Mouse (Mus musculus) heart, embryonic 14.5 days (tissue): ENCODE results near the gene Mreg. TPM values are rescaled to one million over a fixed set of nuclear protein-coding genes. Genes with fewer than 3 reads are reported as not detected.

Experiments
- ATAC-seq: fragments of 200-750 bp; cut with Nextera tagmentation; 2 replicates; pipeline ENCODE4 v1.8.0; 2017; ENCODE audit warnings: low read depth, moderate TSS enrichment; ENCODE audit not compliant: insufficient number of reproducible peaks, insufficient read depth, low FRiP score
- H3K27ac ChIP-seq, 2 experiments: fragments of 200-500 bp in 1 of 2; fragments of 300-500 bp in 1 of 2; sonication (generic) in 1 of 2; replicated peaks in 1 of 2; 2 replicates each; pipeline ENCODE4 v1.5.1; 2012 to 2014; ENCODE audit warnings: low read depth in 2 of 2, low read length in 2 of 2, control low read depth in 1 of 2, mild to moderate bottlenecking in 1 of 2, mixed read lengths in 1 of 2; ENCODE audit not compliant: control insufficient read depth in 1 of 2, insufficient read depth in 1 of 2
- H3K27me3 ChIP-seq: fragments of 300-500 bp; sonication (generic); 2 replicates; pipeline ENCODE4 v1.6.1; 2014; ENCODE audit warnings: mild to moderate bottlenecking, low read length, control low read depth; ENCODE audit not compliant: control insufficient read depth, insufficient read depth
- H3K36me3 ChIP-seq: fragments of 300-500 bp; sonication (generic); 2 replicates; pipeline ENCODE4 v1.6.1; 2014; ENCODE audit warnings: mild to moderate bottlenecking, control low read depth, low read length, mixed read lengths; ENCODE audit not compliant: control insufficient read depth, insufficient read depth
- H3K4me1 ChIP-seq, 2 experiments: fragments of 200-500 bp in 1 of 2; fragments of 300-500 bp in 1 of 2; sonication (generic) in 1 of 2; 2 replicates each; pipeline ENCODE4 v1.6.1; 2012 to 2014; ENCODE audit warnings: low read length in 2 of 2, control low read depth in 1 of 2, mixed read lengths in 1 of 2; ENCODE audit not compliant: control insufficient read depth in 2 of 2, insufficient read depth in 2 of 2
- H3K4me2 ChIP-seq: fragments of 300-500 bp; sonication (generic); 2 replicates; pipeline ENCODE4 v1.6.1; 2014; ENCODE audit warnings: mild to moderate bottlenecking, low read length
- H3K4me3 ChIP-seq, 2 experiments: fragments of 200-500 bp in 1 of 2; fragments of 300-500 bp in 1 of 2; sonication (generic) in 1 of 2; 2 replicates each; pipeline ENCODE4 v1.5.1; 2012 to 2014; ENCODE audit warnings: low read length in 2 of 2, mild to moderate bottlenecking in 2 of 2, control low read depth in 1 of 2, low read depth in 1 of 2, moderate library complexity in 1 of 2; ENCODE audit not compliant: control insufficient read depth in 1 of 2, insufficient read depth in 1 of 2
- H3K9ac ChIP-seq: fragments of 300-500 bp; sonication (generic); 2 replicates; pipeline ENCODE4 v1.6.1; 2014; ENCODE audit warnings: mild to moderate bottlenecking, low read length
- H3K9me3 ChIP-seq: fragments of 300-500 bp; sonication (generic); 2 replicates; pipeline ENCODE4 v1.6.1; 2016; ENCODE audit warnings: low read length, control low read depth; ENCODE audit not compliant: control insufficient read depth
- WGBS: fragments of 180-500 bp; shearing (Covaris S2); extraction: QIAGEN DNeasy Blood & Tissue Kit; methylation state at CpG from one replicate; pipeline ENCODE4 v1.1.7; 2014; 5-methylcytosine and 5-hydroxymethylcytosine counted together
- polyA plus RNA-seq: library from polyadenylated mRNA; unstranded; fragments of >200 nt; fragmentation: Nextera tagmentation; extraction: Ambion mirVana; gene quantifications from 2 replicates; pipeline ENCODE4 v1.2.1, GENCODE M21; 2014

Mreg gene
- polyA plus RNA-seq, 1 experiment from 2014 or later = 6.8 TPM

- ATAC-seq = no peak
- no peaks in the 10 kb centered on the region for H3K9me3 ChIP-seq
- WGBS = 71% methylated on average over 2 of the region's 2 CpGs
- no peaks in the 10 kb centered on the region for H3K27me3 ChIP-seq
- no peaks in the 10 kb centered on the region; a peak in 1 of 4 replicates for H3K4me1 ChIP-seq
- H3K9ac ChIP-seq = no peak overlapping the region
- H3K4me2 ChIP-seq = no peak overlapping the region
- H3K4me3 ChIP-seq = no peak overlapping the region
- no peaks in the 10 kb centered on the region for H3K36me3 ChIP-seq
- H3K27ac ChIP-seq = no peak overlapping the region
Observed at GRCm38 (mm10) chr1:72202068-72202467, 10.0 kb downstream of the Mreg start.

GRCm38 (mm10) chr1:72201126-72201525 lies 11.0 kb downstream of the Mreg start:
- H3K4me1 ChIP-seq = no peaks in the 10 kb centered on the region; a peak in 1 of 4 replicates
- no peak overlapping the region for H3K27ac ChIP-seq
- H3K4me3 ChIP-seq = no peak overlapping the region
- ATAC-seq = no peak
- no peaks in the 10 kb centered on the region for H3K27me3 ChIP-seq
- H3K9me3 ChIP-seq = no peaks in the 10 kb centered on the region
- WGBS = 81% methylated on average over 3 of the region's 3 CpGs
- no peak overlapping the region for H3K9ac ChIP-seq
- H3K36me3 ChIP-seq = no peaks in the 10 kb centered on the region
- no peak overlapping the region for H3K4me2 ChIP-seq

GRCm38 (mm10) chr1:72198142-72198806 lies 13.8 kb downstream of the Mreg start:
- Histone ChIP-seq H3K9me3 (no peaks in the 10 kb centered on the region), H3K36me3 (no peaks in the 10 kb centered on the region), H3K4me2 (no peak overlapping the region), H3K4me1 (no peaks in the 10 kb centered on the region; a peak in 1 of 4 replicates), H3K9ac (no peak overlapping the region), H3K27ac (no peak overlapping the region), H3K4me3 (no peak overlapping the region), H3K27me3 (no peaks in the 10 kb centered on the region)
- no peak for ATAC-seq
- 76% methylated on average over 10 of the region's 10 CpGs for WGBS

- no peak for ATAC-seq
Observed at GRCm38 (mm10) chr1:72196626-72197359, 15.3 kb downstream of the Mreg start.

GRCm38 (mm10) chr1:72196123-72196522 lies 16.0 kb downstream of the Mreg start:
- Histone ChIP-seq H3K4me1 (no peaks in the 10 kb centered on the region; a peak in 1 of 4 replicates), H3K4me3 (no peak overlapping the region), H3K9ac (no peak overlapping the region), H3K36me3 (no peaks in the 10 kb centered on the region), H3K9me3 (no peaks in the 10 kb centered on the region), H3K27me3 (no peaks in the 10 kb centered on the region), H3K27ac (no peak overlapping the region), H3K4me2 (no peak overlapping the region)
- WGBS = 94% methylated on average over 5 of the region's 5 CpGs
- ATAC-seq = no peak

More at GRCm38 (mm10) chr1:72196626-72197359, 15.3 kb downstream of the Mreg start:
- Histone ChIP-seq H3K4me3 (no peak overlapping the region), H3K27ac (no peak overlapping the region), H3K4me1 (no peaks in the 10 kb centered on the region; a peak in 1 of 4 replicates), H3K36me3 (no peaks in the 10 kb centered on the region), H3K9me3 (no peaks in the 10 kb centered on the region), H3K9ac (no peak overlapping the region), H3K4me2 (no peak overlapping the region), H3K27me3 (no peaks in the 10 kb centered on the region)
- 56% methylated on average over 10 of the region's 10 CpGs for WGBS

GRCm38 (mm10) chr1:72191449-72191848 lies 20.7 kb downstream of the Mreg start:
- Histone ChIP-seq H3K36me3 (no peaks in the 10 kb centered on the region), H3K4me3 (no peak overlapping the region), H3K4me2 (no peak overlapping the region), H3K9me3 (no peaks in the 10 kb centered on the region), H3K27me3 (no peaks in the 10 kb centered on the region), H3K27ac (no peak overlapping the region), H3K9ac (no peak overlapping the region), H3K4me1 (no peaks in the 10 kb centered on the region)
- no peak for ATAC-seq
- 88% methylated on average over 8 of the region's 8 CpGs for WGBS

- H3K9ac ChIP-seq = no peak overlapping the region
- no peaks in the 10 kb centered on the region for H3K27me3 ChIP-seq
- H3K4me1 ChIP-seq = peaks cover 0 to under 1% of the 10 kb centered on the region in 2 experiments; a peak in 1 of 4 replicates
- WGBS = 70% methylated on average over 16 of the region's 16 CpGs
- H3K27ac ChIP-seq = no peak overlapping the region
- H3K4me3 ChIP-seq = no peak overlapping the region
- no peaks in the 10 kb centered on the region for H3K36me3 ChIP-seq
- no peaks in the 10 kb centered on the region for H3K9me3 ChIP-seq
- no peak overlapping the region for H3K4me2 ChIP-seq
- no peak for ATAC-seq
Observed at GRCm38 (mm10) chr1:72188142-72188738, 23.9 kb downstream of the Mreg start.
